Mouse (Mus musculus) Patski (cell line): ENCODE measurements around the gene Ulk4. TPM values are rescaled to one million over a fixed set of nuclear protein-coding genes. Genes with fewer than 3 reads are reported as not detected.

Experiments used
- ATAC-seq: fragments of 100-300 bp; one replicate; pipeline ENCODE4 v1.8.0; 2021
- CTCF ChIA-PET: fragments of 350-600 bp; sonication (Branson Sonifier 250); formaldehyde crosslinking; loops from one replicate; lab custom pipeline; 2022; ENCODE audit warnings: inconsistent platforms; lab: Charles Lee
- POLR2A ChIA-PET: fragments of 350-600 bp; sonication (Branson Sonifier 250); formaldehyde crosslinking; loops from one replicate; lab custom pipeline; 2022; ENCODE audit warnings: antibody characterized with exemption, inconsistent platforms; lab: Charles Lee
- DNase-seq: peaks from one replicate; pipeline ENCODE4 v3.0.0-alpha.2; 2011; ENCODE audit warnings: low read depth, low spot score
- H3K27me3 ChIP-seq: fragments of 371-371 bp; one replicate; pipeline ENCODE4 v1.5.1; 2021
- CTCF ChIP-seq: fragments of 100-300 bp; IDR thresholded peaks from one replicate; pipeline ENCODE4 v1.5.1; 2021
- in situ Hi-C: fragments of 300-500 bp; cut with MboI; formaldehyde crosslinking; loops from 3 replicates; pipeline ENCODE4 v1.11.1; 2018; ENCODE audit warnings: low pct_unique_long_range_greater_than_20kb, mixed read lengths
- polyA plus RNA-seq: library from polyadenylated mRNA; unstranded; gene quantifications from one replicate; pipeline ENCODE4 v1.2.3, GENCODE M21; 2021

Ulk4 gene
- polyA plus RNA-seq, 1 experiment from 2014 or later, result 6.2 TPM

- POLR2A ChIA-PET, result no interaction called here
- in situ Hi-C loops, result no loop called here
- ATAC-seq (peak; percentile 62), DNase-seq (no peak)
- CTCF ChIA-PET, result interaction anchor here (1.3 kb wide), 1 partner anchor 89 kb away, joined by 5 read pairs; no protein-coding TSS in a partner anchor
- H3K27me3 ChIP-seq, result no peaks in the 10 kb centered on the region
- no peak for TF ChIP-seq CTCF
These were observed 8.6 kb upstream of the Ulk4 start for GRCm38 (mm10) chr9:121285341-121286324.

DNA sequence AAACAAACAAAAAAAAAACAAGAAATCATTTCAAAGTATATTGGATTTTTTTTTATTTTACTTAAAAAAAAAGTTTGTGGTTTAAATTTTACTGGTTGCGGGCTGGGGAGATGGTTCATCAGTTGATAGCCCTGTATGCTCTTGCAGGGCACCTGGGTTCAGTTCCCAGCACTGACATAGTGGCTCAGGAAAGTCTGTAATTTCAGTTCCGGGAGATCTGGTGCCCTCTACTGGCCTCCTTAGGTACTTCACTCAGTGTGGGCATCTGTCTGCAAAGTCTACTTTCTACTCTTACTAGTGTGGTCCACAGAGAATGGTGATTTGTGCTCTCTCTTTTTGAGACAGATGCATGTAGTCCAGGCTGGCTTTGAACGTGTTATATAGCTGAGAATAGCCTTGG lies 7.4 kb upstream of the Ulk4 start:
- in situ Hi-C loops, result loop anchor here (5.0 kb wide), 1 partner anchor 88 kb away; no protein-coding TSS in a partner anchor
- POLR2A ChIA-PET, result no interaction called here
- CTCF ChIA-PET, result interaction anchor here (1.3 kb wide), 1 partner anchor 90 kb away, joined by 5 read pairs; no protein-coding TSS in a partner anchor
- no peaks in the 10 kb centered on the region for H3K27me3 ChIP-seq
- no peak for ATAC-seq
- DNase-seq, result no peak
- no peak for TF ChIP-seq CTCF

DNA sequence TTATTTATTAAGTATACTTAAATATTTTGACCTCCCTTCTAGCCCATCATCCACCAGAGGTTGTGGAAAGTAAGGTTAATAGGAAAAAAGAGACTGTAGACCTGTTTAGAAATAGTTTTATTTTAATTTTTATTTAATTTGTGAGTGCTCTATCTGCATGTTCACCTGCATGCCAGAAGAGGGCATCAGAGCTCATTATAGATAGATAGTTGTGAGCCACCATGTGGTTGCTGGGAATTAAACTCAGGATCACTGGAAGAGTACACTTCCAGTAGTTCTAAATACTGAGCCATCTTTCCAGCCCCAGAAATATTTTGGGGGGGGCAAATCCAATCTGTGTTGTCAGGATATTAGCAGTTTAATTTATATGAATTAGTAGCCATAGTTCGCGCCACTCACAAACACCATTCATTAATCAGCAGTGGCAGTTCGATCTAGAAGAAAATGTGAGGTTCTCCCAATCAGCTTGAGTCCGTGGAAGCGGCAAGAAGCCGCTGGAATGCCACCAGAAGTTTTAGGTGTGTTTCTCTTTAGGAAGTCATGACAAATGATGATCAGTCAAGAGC lies 6.7 kb upstream of the Ulk4 start:
- no peak for DNase-seq
- in situ Hi-C loops, result loop anchor here (5.0 kb wide), 1 partner anchor 89 kb away; no protein-coding TSS in a partner anchor
- TF ChIP-seq CTCF, result no peak
- ChIA-PET POLR2A (no interaction called here), CTCF (no interaction called here)
- H3K27me3 ChIP-seq, result no peaks in the 10 kb centered on the region
- ATAC-seq, result no peak

DNA sequence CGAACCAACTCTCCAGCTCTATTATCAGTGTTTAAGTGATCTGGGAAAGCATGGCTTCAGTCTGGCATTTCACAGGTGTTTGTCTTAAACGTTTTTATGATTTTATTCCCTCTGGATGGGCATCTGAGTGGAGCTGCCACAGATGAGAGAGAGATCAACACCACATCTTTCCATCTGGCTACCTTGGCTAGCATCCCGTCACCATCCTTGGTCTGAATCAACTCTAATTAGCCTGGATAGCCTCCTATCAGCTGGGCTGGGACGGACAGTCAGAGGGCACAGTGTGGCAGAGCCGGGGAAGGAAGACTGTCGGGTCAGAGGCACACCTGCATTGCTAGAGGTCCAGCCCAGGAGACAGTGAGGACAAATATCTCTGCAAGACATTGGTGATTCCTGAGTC lies 4.9 kb upstream of the Ulk4 start:
- in situ Hi-C loops, result loop anchor here (5.0 kb wide), 1 partner anchor 90 kb away; no protein-coding TSS in a partner anchor
- no peak for TF ChIP-seq CTCF
- DNase-seq (no peak), ATAC-seq (no peak)
- CTCF ChIA-PET, result interaction anchor here (0.9 kb wide), 1 partner anchor 90 kb away, joined by 4 read pairs; no protein-coding TSS in a partner anchor
- no peaks in the 10 kb centered on the region for H3K27me3 ChIP-seq
- POLR2A ChIA-PET, result no interaction called here

DNA sequence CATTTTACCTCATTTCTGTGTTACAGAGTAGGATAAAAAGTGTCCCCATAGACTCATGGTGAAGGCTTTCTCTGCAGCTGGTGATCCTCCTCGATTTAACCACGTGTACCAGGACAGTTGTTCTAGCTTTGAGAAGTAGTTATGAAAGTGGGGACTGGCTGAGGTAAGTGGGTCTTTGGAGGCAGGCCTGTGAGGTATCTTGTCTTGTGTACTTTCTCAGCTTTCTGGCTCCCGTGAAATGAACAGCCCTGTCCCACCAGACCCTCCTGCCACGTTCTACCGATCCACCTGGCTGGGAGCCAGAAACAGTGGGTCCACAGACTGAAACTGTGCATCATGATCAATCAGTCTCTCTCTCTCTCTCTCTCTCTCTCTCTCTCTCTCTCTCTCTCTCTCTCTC lies 2.2 kb upstream of the Ulk4 start:
- ChIA-PET POLR2A (no interaction called here), CTCF (interaction anchor here (0.9 to 1.3 kb wide), 3 partner anchors 14 to 113 kb away, joined by 3 read pairs; no protein-coding TSS in a partner anchor)
- ATAC-seq (no peak), DNase-seq (no peak)
- no peak for TF ChIP-seq CTCF
- no peaks in the 10 kb centered on the region for H3K27me3 ChIP-seq
- in situ Hi-C loops, result no loop called here

- ChIA-PET CTCF (no interaction called here), POLR2A (no interaction called here)
- ATAC-seq, result no peak
- no peak for TF ChIP-seq CTCF
- DNase-seq, result no peak
- H3K27me3 ChIP-seq, result no peaks in the 10 kb centered on the region
- in situ Hi-C loops, result no loop called here
These were observed 266 bp downstream of the Ulk4 start for GRCm38 (mm10) chr9:121276745-121277117.

DNA sequence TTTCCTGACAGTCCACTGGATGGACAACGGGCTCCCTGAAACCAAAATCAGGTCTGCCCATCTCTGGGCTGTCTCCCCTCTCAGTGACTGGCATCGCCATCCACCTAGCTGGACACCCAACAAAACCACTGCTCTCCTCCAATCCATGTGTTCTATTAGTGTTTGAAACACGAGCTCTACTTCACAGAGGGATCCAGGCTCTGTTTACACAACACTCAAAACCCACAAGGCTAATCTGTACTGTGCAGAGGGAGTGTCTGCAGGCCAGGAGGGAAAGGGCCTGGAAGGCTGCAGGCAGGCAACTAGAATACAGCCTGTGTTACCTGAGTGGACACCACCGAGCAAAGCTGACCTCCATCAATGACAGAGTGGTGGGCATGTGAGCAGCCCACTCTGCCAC lies 5.4 kb downstream of the Ulk4 start:
- ChIA-PET CTCF (interaction anchor here (0.9 kb wide), 1 partner anchor 11 kb away, joined by 3 read pairs; no protein-coding TSS in a partner anchor), POLR2A (no interaction called here)
- TF ChIP-seq CTCF, result no peak
- ATAC-seq (no peak), DNase-seq (no peak)
- H3K27me3 ChIP-seq, result no peaks in the 10 kb centered on the region
- in situ Hi-C loops, result no loop called here

DNA sequence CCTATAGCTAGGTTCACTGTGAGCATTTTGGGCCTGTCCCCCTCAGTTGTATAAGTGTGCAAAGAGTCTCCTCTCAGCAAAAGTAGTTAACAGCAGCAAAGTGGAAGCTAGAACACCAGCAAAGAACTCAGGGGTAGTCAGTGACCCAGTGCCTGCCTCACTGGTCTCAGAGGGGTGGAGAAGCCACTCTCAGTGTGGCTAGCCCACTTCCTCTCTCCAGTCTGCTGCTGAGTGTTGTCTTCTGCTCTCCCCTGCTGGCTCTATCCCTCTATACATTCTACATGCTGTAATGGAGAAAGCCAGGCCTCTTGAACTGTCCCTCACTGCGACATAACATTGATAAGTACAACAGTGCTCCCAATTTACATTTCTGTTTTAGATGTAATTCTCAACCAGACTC lies 5.8 kb downstream of the Ulk4 start:
- ATAC-seq, result no peak
- in situ Hi-C loops, result no loop called here
- CTCF ChIA-PET, result no interaction called here

DNA sequence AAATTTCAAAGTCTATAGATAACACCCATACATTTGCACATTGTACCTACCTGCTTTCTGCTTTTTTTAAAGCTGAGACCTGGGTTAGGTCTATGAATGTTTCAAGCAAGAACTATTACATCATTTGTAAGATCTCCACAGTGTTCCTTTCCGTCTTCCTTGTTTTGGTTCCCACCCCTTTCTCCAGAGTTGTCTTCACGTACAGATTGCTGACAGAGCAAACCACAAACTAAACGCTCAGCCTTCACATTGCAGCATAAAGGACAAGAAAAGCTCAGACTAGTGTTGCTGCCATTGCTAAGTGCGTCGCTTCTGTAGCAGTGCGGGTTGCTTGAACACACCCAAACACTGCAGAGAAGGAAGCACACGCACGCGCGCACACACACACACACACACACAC lies 11.7 kb downstream of the Ulk4 start:
- TF ChIP-seq CTCF, result no peak
- POLR2A ChIA-PET, result no interaction called here
- in situ Hi-C loops, result no loop called here
- CTCF ChIA-PET, result interaction anchor here (0.6 to 1.2 kb wide), 4 partner anchors 10 to 624 kb away, joined by 3 read pairs; no protein-coding TSS in a partner anchor
- no peaks in the 10 kb centered on the region for H3K27me3 ChIP-seq
- no peak for ATAC-seq
- DNase-seq, result no peak

More for the DNA sequence above, 5.8 kb downstream of the Ulk4 start:
- no peak for DNase-seq
- POLR2A ChIA-PET, result no interaction called here
- TF ChIP-seq CTCF, result no peak
- no peaks in the 10 kb centered on the region for H3K27me3 ChIP-seq

GRCm38 (mm10) chr9:121257106-121257505 lies 19.9 kb downstream of the Ulk4 start:
- CTCF ChIA-PET, result no interaction called here
- POLR2A ChIA-PET, result no interaction called here
- no peak for TF ChIP-seq CTCF
- no peak for DNase-seq
- in situ Hi-C loops, result loop anchor here (10.0 kb wide), 3 partner anchors 118 to 348 kb away; no protein-coding TSS in a partner anchor
- H3K27me3 ChIP-seq, result no peaks in the 10 kb centered on the region
- ATAC-seq, result no peak
